Mouse (Mus musculus) brown adipose tissue, adult 24 weeks (tissue): ENCODE data around the gene Cables2. TPM values are rescaled to one million over a fixed set of nuclear protein-coding genes. Genes with fewer than 3 reads are reported as not detected.

Experiments
- H3K27ac ChIP-seq: fragments of 200-500 bp; replicated peaks from 2 replicates; pipeline ENCODE4 v1.5.1; 2012; ENCODE audit warnings: low read depth, mild to moderate bottlenecking, low read length
- H3K4me1 ChIP-seq: fragments of 200-500 bp; 2 replicates; pipeline ENCODE4 v1.6.1; 2012; ENCODE audit warnings: low read length, mixed read lengths; ENCODE audit not compliant: control insufficient read depth, insufficient read depth, insufficient read length
- H3K4me3 ChIP-seq: fragments of 200-500 bp; 2 replicates; pipeline ENCODE4 v1.5.1; 2012; ENCODE audit warnings: low read depth, mild to moderate bottlenecking, low read length, moderate library complexity; ENCODE audit not compliant: insufficient read depth
- polyA plus RNA-seq: library from polyadenylated mRNA; stranded (reverse); fragments of >200 nt; gene quantifications from 2 replicates; pipeline ENCODE4 v1.2.4, GENCODE M21; 2012; ENCODE audit not compliant: missing spikeins, insufficient read depth, insufficient read length

Cables2 gene
- polyA plus RNA-seq, 1 experiment: 4.6 TPM

GRCm38 (mm10) chr2:180215951-180216350 lies 57.3 kb downstream of the Cables2 start:
- Histone ChIP-seq H3K4me1 (peaks cover 51% of the 10 kb centered on the region), H3K4me3 (no peak overlapping the region), H3K27ac (peak overlapping the region; percentile 89)

- Histone ChIP-seq H3K4me3 (no peak overlapping the region), H3K4me1 (peaks cover 49% of the 10 kb centered on the region), H3K27ac (peak overlapping the region; percentile 65)
Observed at GRCm38 (mm10) chr2:180215011-180215461, 58.3 kb downstream of the Cables2 start.

- H3K4me1 ChIP-seq: peaks cover 46% of the 10 kb centered on the region
- peak overlapping the region; percentile 56 for H3K27ac ChIP-seq
- H3K4me3 ChIP-seq: no peak overlapping the region
Observed at GRCm38 (mm10) chr2:180214352-180214978, 58.8 kb downstream of the Cables2 start.

DNA sequence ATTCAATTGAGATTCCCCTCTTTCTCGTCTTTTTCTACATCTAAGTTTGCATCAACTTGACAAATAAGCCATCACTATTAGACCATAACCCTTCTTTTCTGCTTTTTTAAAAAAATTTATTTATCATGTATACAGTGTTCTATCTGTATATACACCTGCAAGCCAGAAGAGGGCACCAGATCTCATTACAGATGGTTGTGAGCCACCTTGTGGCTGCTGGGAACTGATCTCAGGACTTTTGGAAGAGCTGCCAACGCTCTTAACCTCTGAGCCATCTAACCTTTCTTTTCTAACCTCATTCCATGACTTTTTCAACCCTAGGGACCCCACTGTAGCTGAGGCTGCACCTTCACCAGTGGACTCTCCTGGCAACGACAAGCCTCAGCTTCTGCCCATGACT lies 61.0 kb downstream of the Cables2 start:
- Histone ChIP-seq H3K4me3 (no peak overlapping the region), H3K27ac (no peak overlapping the region), H3K4me1 (peaks cover 33% of the 10 kb centered on the region)

GRCm38 (mm10) chr2:180208976-180209375 lies 64.3 kb downstream of the Cables2 start:
- peaks cover 7% of the 10 kb centered on the region; the same call in 1 of the 2 replicates for H3K4me1 ChIP-seq
- H3K4me3 ChIP-seq: no peak overlapping the region
- H3K27ac ChIP-seq: no peak overlapping the region

Other genes starting within 250 kb of the Cables2 start
- 19.9 and 25.8 TPM in 2 replicates for gene Lsm14b, start 248.5 kb downstream of the Cables2 start, polyA plus RNA-seq
- 177 and 196 TPM in 2 replicates for gene Psma7, start 231.1 kb downstream of the Cables2 start, polyA plus RNA-seq
- 1.2 and 1.5 TPM in 2 replicates for gene Ss18l1, start 231.0 kb downstream of the Cables2 start, polyA plus RNA-seq
- 17.4 and 21.7 TPM in 2 replicates for gene Mtg2, start 202.9 kb downstream of the Cables2 start, polyA plus RNA-seq
- gene Hrh3, start 169.0 kb downstream of the Cables2 start, polyA plus RNA-seq: not detected in 2 replicates
- 27.2 and 38.7 TPM in 2 replicates for gene Osbpl2, start 154.2 kb downstream of the Cables2 start, polyA plus RNA-seq
- 65.9 and 105 TPM in 2 replicates for gene Adrm1, start 102.0 kb downstream of the Cables2 start, polyA plus RNA-seq
- gene Lama5, start 47.6 kb downstream of the Cables2 start, polyA plus RNA-seq: 3.2 and 7.3 TPM in 2 replicates
- 875 and 1,284 TPM in 2 replicates for gene Rps21, start 16.1 kb downstream of the Cables2 start, polyA plus RNA-seq
- not detected in 2 replicates for gene Rbbp8nl, start 16.4 kb upstream of the Cables2 start, polyA plus RNA-seq
- not detected in 2 replicates for gene Gata5, start 61.2 kb upstream of the Cables2 start, polyA plus RNA-seq
- 0.46 and 1.8 TPM in 2 replicates for gene Slco4a1, start 182.7 kb upstream of the Cables2 start, polyA plus RNA-seq
- not detected in 2 replicates for gene Ntsr1, start 226.5 kb upstream of the Cables2 start, polyA plus RNA-seq